Mouse (Mus musculus): ENCODE measurements around the gene Hemgn. TPM values are rescaled to one million over a fixed set of nuclear protein-coding genes. Genes with fewer than 3 reads are reported as not detected.
A peak's percentile ranks its signal among the peaks of the same experiment; 100 is the strongest.

Gene Hemgn
- polyA plus RNA-seq (2015; fragmentation: Nextera tagmentation; extraction: Ambion mirVana), result 2.6 and 8.1 TPM in 2 replicates

GRCm38 (mm10) chr4:46413406-46413805 is at the start of gene Hemgn:
Gene Hemgn, minus strand, starts transcription at chr4:46413506.
- Histone ChIP-seq H3K36me3 (ENCODE audit: control insufficient read depth, insufficient read depth, low read length) (no peaks in the 10 kb centered on the region), H3K27ac (ENCODE audit: low read length) (no peak within 1 kb of the TSS), H3K4me2 (ENCODE audit: low read depth, low read length) (no peak within 1 kb of the TSS), H3K4me3 (ENCODE audit: low read length) (no peak within 1 kb of the TSS), H3K9ac (ENCODE audit: low read depth, low read length) (no peak within 1 kb of the TSS), H3K9me3 (ENCODE audit: control insufficient read depth, low read length) (no peaks in the 10 kb centered on the region), H3K4me1 (ENCODE audit: control insufficient read depth, insufficient read depth, low read length) (no peaks in the 10 kb centered on the region), H3K27me3 (replicated peaks; ENCODE audit: control insufficient read depth, insufficient read depth, low read length) (no peaks in the 10 kb centered on the region)
- 79% methylated on average over 7 of the region's 7 CpGs for WGBS
- ATAC-seq, result no peak

DNA sequence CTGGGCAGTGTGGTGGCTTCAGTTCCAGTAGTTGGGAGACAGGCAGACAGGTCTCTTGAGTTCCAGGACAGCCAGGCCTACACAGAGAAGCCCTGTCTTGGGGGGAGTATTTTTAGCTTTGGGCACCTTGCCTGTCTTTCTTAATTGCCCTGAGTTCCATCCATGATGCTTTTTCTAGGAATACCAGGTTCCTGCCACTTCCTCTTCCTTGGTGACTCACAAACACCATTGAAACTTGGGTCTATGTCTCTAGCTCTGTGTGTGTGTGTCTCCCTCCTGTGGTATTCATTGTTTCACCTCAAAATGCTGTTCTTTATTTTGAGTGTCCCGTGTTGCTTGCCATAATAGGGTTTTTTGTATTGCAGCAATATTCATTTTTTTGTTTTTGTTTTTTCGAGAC is 45.1 kb upstream of the Hemgn start:
- no peak overlapping the region for H3K27ac ChIP-seq (ENCODE audit: low read length)
- peaks cover 28% of the 10 kb centered on the region for H3K4me1 ChIP-seq (ENCODE audit: control insufficient read depth, insufficient read depth, low read length)
- WGBS, result 88% methylated on average over 2 of the region's 2 CpGs
- H3K36me3 ChIP-seq (ENCODE audit: control insufficient read depth, insufficient read depth, low read length), result peaks cover 6% of the 10 kb centered on the region
- H3K4me3 ChIP-seq (ENCODE audit: low read length), result no peak overlapping the region
- H3K9ac ChIP-seq (ENCODE audit: low read depth, low read length), result no peak overlapping the region
- H3K4me2 ChIP-seq (ENCODE audit: low read depth, low read length), result no peak overlapping the region
- no peaks in the 10 kb centered on the region for H3K27me3 ChIP-seq (replicated peaks; ENCODE audit: control insufficient read depth, insufficient read depth, low read length)
- no peaks in the 10 kb centered on the region for H3K9me3 ChIP-seq (ENCODE audit: control insufficient read depth, low read length)
- no peak for ATAC-seq

- WGBS, result 89% methylated on average over 3 of the region's 3 CpGs
- H3K4me1 ChIP-seq (ENCODE audit: control insufficient read depth, insufficient read depth, low read length), result peaks cover 38% of the 10 kb centered on the region
- no peak for ATAC-seq
- H3K27me3 ChIP-seq (replicated peaks; ENCODE audit: control insufficient read depth, insufficient read depth, low read length), result no peaks in the 10 kb centered on the region
- H3K4me2 ChIP-seq (ENCODE audit: low read depth, low read length), result no peak overlapping the region
- H3K4me3 ChIP-seq (ENCODE audit: low read length), result no peak overlapping the region
- H3K9me3 ChIP-seq (ENCODE audit: control insufficient read depth, low read length), result no peaks in the 10 kb centered on the region
- H3K9ac ChIP-seq (ENCODE audit: low read depth, low read length), result no peak overlapping the region
- H3K27ac ChIP-seq (ENCODE audit: low read length), result no peak overlapping the region
- peaks cover 6% of the 10 kb centered on the region for H3K36me3 ChIP-seq (ENCODE audit: control insufficient read depth, insufficient read depth, low read length)
These were observed 43.9 kb upstream of the Hemgn start for GRCm38 (mm10) chr4:46457186-46457585.

DNA sequence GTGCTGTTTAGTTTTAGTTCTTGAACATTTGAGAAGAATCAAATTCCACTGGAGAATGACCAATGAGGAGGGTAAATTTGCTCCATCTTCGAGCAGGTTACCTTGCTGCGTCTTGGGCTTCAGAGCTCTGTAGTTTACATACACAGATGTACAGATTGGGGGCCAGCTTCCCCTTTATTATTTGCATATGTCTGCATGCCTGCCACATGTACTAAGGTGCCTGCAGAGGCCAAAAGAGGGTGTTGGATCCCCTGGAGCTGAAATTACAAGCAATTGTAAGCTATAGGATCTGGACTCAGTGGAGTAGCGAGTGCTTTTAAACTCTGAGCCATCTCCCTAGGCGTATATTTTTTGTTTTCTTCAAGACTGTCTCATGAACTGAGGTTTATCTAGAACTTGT is 43.5 kb upstream of the Hemgn start:
- Histone ChIP-seq H3K27ac (ENCODE audit: low read length) (no peak overlapping the region), H3K9me3 (ENCODE audit: control insufficient read depth, low read length) (no peaks in the 10 kb centered on the region), H3K36me3 (ENCODE audit: control insufficient read depth, insufficient read depth, low read length) (peaks cover 6% of the 10 kb centered on the region), H3K27me3 (replicated peaks; ENCODE audit: control insufficient read depth, insufficient read depth, low read length) (no peaks in the 10 kb centered on the region), H3K4me2 (ENCODE audit: low read depth, low read length) (no peak overlapping the region), H3K4me1 (ENCODE audit: control insufficient read depth, insufficient read depth, low read length) (peaks cover 38% of the 10 kb centered on the region), H3K4me3 (ENCODE audit: low read length) (no peak overlapping the region), H3K9ac (ENCODE audit: low read depth, low read length) (no peak overlapping the region)
- 80% methylated on average over 4 of the region's 4 CpGs for WGBS
- ATAC-seq, result no peak

DNA sequence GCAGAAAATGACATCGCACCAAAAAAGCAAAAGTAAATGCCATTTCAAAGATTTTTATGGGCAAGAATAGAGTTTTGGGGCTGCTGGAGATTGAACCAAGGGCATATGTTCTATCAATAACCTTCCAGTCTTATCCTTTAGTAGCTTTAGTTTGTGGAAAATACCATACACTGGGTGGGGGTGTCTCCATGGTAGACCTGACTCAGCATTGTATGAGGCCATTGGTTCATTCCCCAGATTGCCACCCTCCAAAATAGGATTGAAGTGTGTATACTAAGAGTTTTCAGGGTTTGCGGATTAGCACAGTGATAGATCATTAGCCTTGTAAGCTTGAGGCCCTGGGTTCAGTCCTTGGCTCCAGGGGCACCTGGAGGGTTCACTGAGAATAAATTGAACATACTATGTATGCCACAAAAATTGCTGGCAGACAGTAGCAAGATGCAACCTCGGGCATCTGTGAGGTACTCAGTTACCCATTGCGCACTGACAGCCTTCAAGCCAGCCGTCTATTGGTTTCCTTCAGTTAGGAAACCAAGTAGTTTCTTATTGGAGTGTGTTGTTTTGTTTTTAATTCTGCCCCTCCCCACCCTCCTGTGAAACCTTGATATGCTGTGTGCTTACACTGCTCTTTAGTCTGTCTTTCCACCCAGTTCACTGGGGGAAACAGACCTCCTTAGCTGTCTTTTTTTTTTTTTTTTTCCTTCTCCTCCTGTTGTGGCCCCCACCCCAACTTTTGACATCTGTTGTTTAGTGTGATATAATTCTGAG is 41.0 kb upstream of the Hemgn start:
- no peak overlapping the region for H3K9ac ChIP-seq (ENCODE audit: low read depth, low read length)
- no peaks in the 10 kb centered on the region for H3K9me3 ChIP-seq (ENCODE audit: control insufficient read depth, low read length)
- no peak overlapping the region for H3K27ac ChIP-seq (ENCODE audit: low read length)
- 68% methylated on average over 5 of the region's 5 CpGs for WGBS
- peaks cover 38% of the 10 kb centered on the region for H3K4me1 ChIP-seq (ENCODE audit: control insufficient read depth, insufficient read depth, low read length)
- no peak overlapping the region for H3K4me3 ChIP-seq (ENCODE audit: low read length)
- H3K36me3 ChIP-seq (ENCODE audit: control insufficient read depth, insufficient read depth, low read length), result no peaks in the 10 kb centered on the region
- H3K4me2 ChIP-seq (ENCODE audit: low read depth, low read length), result peak overlapping the region; percentile 76; the same call in 1 of the 2 replicates
- no peaks in the 10 kb centered on the region for H3K27me3 ChIP-seq (replicated peaks; ENCODE audit: control insufficient read depth, insufficient read depth, low read length)
- no peak for ATAC-seq

GRCm38 (mm10) chr4:46452855-46453719 is 39.8 kb upstream of the Hemgn start:
- peak overlapping the region; percentile 99 for H3K9ac ChIP-seq (ENCODE audit: low read depth, low read length)
- no peaks in the 10 kb centered on the region for H3K9me3 ChIP-seq (ENCODE audit: control insufficient read depth, low read length)
- no peaks in the 10 kb centered on the region for H3K27me3 ChIP-seq (replicated peaks; ENCODE audit: control insufficient read depth, insufficient read depth, low read length)
- H3K27ac ChIP-seq (ENCODE audit: low read length), result peak overlapping the region; percentile 99
- 35% methylated on average over 13 of the region's 13 CpGs for WGBS
- peak overlapping the region; percentile 76 for H3K4me2 ChIP-seq (ENCODE audit: low read depth, low read length)
- H3K36me3 ChIP-seq (ENCODE audit: control insufficient read depth, insufficient read depth, low read length), result no peaks in the 10 kb centered on the region
- peak overlapping the region; percentile 93 for H3K4me3 ChIP-seq (ENCODE audit: low read length)
- peaks cover 36% of the 10 kb centered on the region for H3K4me1 ChIP-seq (ENCODE audit: control insufficient read depth, insufficient read depth, low read length)
- no peak for ATAC-seq

- peak overlapping the region; percentile 99 for H3K9ac ChIP-seq (ENCODE audit: low read depth, low read length)
- peak overlapping the region; percentile 99 for H3K27ac ChIP-seq (ENCODE audit: low read length)
- ATAC-seq, result peak; percentile 39
- WGBS, result 0% methylated on average over 19 of the region's 19 CpGs
- H3K4me2 ChIP-seq (ENCODE audit: low read depth, low read length), result peak overlapping the region; percentile 76
- H3K9me3 ChIP-seq (ENCODE audit: control insufficient read depth, low read length), result no peaks in the 10 kb centered on the region
- H3K36me3 ChIP-seq (ENCODE audit: control insufficient read depth, insufficient read depth, low read length), result no peaks in the 10 kb centered on the region
- peaks cover 34% of the 10 kb centered on the region for H3K4me1 ChIP-seq (ENCODE audit: control insufficient read depth, insufficient read depth, low read length)
- peak overlapping the region; percentile 93 for H3K4me3 ChIP-seq (ENCODE audit: low read length)
- H3K27me3 ChIP-seq (replicated peaks; ENCODE audit: control insufficient read depth, insufficient read depth, low read length), result no peaks in the 10 kb centered on the region
These were observed 39.2 kb upstream of the Hemgn start for GRCm38 (mm10) chr4:46452481-46452850.

GRCm38 (mm10) chr4:46451758-46452480 is 38.6 kb upstream of the Hemgn start:
- H3K9me3 ChIP-seq (ENCODE audit: control insufficient read depth, low read length), result no peaks in the 10 kb centered on the region
- H3K27me3 ChIP-seq (replicated peaks; ENCODE audit: control insufficient read depth, insufficient read depth, low read length), result no peaks in the 10 kb centered on the region
- peak overlapping the region; percentile 93 for H3K4me3 ChIP-seq (ENCODE audit: low read length)
- peaks cover 34% of the 10 kb centered on the region for H3K4me1 ChIP-seq (ENCODE audit: control insufficient read depth, insufficient read depth, low read length)
- H3K9ac ChIP-seq (ENCODE audit: low read depth, low read length), result peak overlapping the region; percentile 99
- peak; percentile 34 for ATAC-seq
- H3K4me2 ChIP-seq (ENCODE audit: low read depth, low read length), result peak overlapping the region; percentile 76
- H3K27ac ChIP-seq (ENCODE audit: low read length), result peak overlapping the region; percentile 99
- under 1% methylated on average over 91 of the region's 111 CpGs for WGBS
- H3K36me3 ChIP-seq (ENCODE audit: control insufficient read depth, insufficient read depth, low read length), result no peaks in the 10 kb centered on the region

DNA sequence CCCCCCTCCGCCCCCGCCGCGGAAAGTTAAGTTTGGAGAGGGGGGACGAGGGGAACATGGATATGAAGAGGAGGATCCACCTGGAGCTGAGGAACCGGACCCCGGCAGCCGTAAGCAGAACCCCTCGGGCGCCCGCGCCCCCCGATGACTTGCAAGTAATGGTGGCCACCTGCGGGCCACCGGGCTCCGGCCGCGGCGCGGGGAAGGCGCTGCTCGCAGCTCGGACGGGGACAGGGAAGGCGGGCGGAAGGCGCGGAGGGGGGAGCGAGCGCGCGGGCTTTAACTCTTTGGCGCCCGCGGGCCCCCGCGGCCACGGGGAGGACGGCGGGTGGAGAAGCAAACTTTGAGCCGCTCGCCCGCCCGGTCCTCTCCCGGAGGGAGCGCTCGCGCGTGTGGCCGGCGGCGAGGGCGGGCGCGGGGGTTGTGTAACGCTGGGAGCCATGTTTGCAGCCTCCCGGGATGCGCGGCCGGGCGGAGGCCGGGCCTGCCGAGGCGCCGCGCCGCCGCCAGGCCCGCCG is 38.0 kb upstream of the Hemgn start:
- H3K4me3 ChIP-seq (ENCODE audit: low read length), result peak overlapping the region; percentile 93
- no peaks in the 10 kb centered on the region for H3K27me3 ChIP-seq (replicated peaks; ENCODE audit: control insufficient read depth, insufficient read depth, low read length)
- peaks cover 34% of the 10 kb centered on the region for H3K4me1 ChIP-seq (ENCODE audit: control insufficient read depth, insufficient read depth, low read length)
- ATAC-seq, result peak; percentile 45
- no peaks in the 10 kb centered on the region for H3K9me3 ChIP-seq (ENCODE audit: control insufficient read depth, low read length)
- H3K36me3 ChIP-seq (ENCODE audit: control insufficient read depth, insufficient read depth, low read length), result no peaks in the 10 kb centered on the region
- H3K9ac ChIP-seq (ENCODE audit: low read depth, low read length), result peak overlapping the region; percentile 99
- H3K27ac ChIP-seq (ENCODE audit: low read length), result peak overlapping the region; percentile 99
- 0 out of 2 replicates have a peak overlapping the region, but pooled peaks have one; percentile 76 for H3K4me2 ChIP-seq (ENCODE audit: low read depth, low read length)
- whole genome bisulfite sequencing, result under 1% methylated on average over 45 of the region's 70 CpGs
